Mouse (Mus musculus): ENCODE data around the gene Frmd8. TPM values are rescaled to one million over a fixed set of nuclear protein-coding genes. Genes with fewer than 3 reads are reported as not detected.

Frmd8 gene
- polyA plus RNA-seq, 1 experiment from 2014 or later, result 19.0 TPM

Other genes starting within 250 kb of the Frmd8 start
- 30.9 and 35.4 TPM in 2 replicates for gene Rela, start 237.8 kb downstream of the Frmd8 start, polyA plus RNA-seq (2015; fragmentation: Nextera tagmentation; extraction: Ambion mirVana)
- gene Sipa1, start 211.6 kb downstream of the Frmd8 start, polyA plus RNA-seq (2015; fragmentation: Nextera tagmentation; extraction: Ambion mirVana), result 10.8 and 14.1 TPM in 2 replicates
- 11.4 and 15.1 TPM in 2 replicates for gene Map3k11, start 186.5 kb downstream of the Frmd8 start, polyA plus RNA-seq (2015; fragmentation: Nextera tagmentation; extraction: Ambion mirVana)
- 25.6 and 29.1 TPM in 2 replicates for gene Pcnx3, start 186.4 kb downstream of the Frmd8 start, polyA plus RNA-seq (2015; fragmentation: Nextera tagmentation; extraction: Ambion mirVana)
- 0.15 TPM in 1 of 2 replicates, not detected in the other for gene Kcnk7, start 170.9 kb downstream of the Frmd8 start, polyA plus RNA-seq (2015; fragmentation: Nextera tagmentation; extraction: Ambion mirVana)
- gene Ehbp1l1, start 149.0 kb downstream of the Frmd8 start, polyA plus RNA-seq (2015; fragmentation: Nextera tagmentation; extraction: Ambion mirVana), result 8.9 and 10.5 TPM in 2 replicates
- gene Fam89b, start 145.6 kb downstream of the Frmd8 start, polyA plus RNA-seq (2015; fragmentation: Nextera tagmentation; extraction: Ambion mirVana), result 179 and 197 TPM in 2 replicates
- gene Ltbp3, start 134.4 kb downstream of the Frmd8 start, polyA plus RNA-seq (2015; fragmentation: Nextera tagmentation; extraction: Ambion mirVana), result 7.1 and 9.5 TPM in 2 replicates
- 64.9 and 70.0 TPM in 2 replicates for gene Scyl1, start 103.9 kb downstream of the Frmd8 start, polyA plus RNA-seq (2015; fragmentation: Nextera tagmentation; extraction: Ambion mirVana)
- 1.4 and 2.0 TPM in 2 replicates for gene Slc25a45, start 2.5 kb upstream of the Frmd8 start, polyA plus RNA-seq (2015; fragmentation: Nextera tagmentation; extraction: Ambion mirVana)
- gene Tigd3, start 18.9 kb upstream of the Frmd8 start, polyA plus RNA-seq (2015; fragmentation: Nextera tagmentation; extraction: Ambion mirVana), result 16.4 and 16.9 TPM in 2 replicates
- gene Dpf2, start 37.7 kb upstream of the Frmd8 start, polyA plus RNA-seq (2015; fragmentation: Nextera tagmentation; extraction: Ambion mirVana), result 157 and 158 TPM in 2 replicates
- gene Cdc42ep2, start 49.5 kb upstream of the Frmd8 start, polyA plus RNA-seq (2015; fragmentation: Nextera tagmentation; extraction: Ambion mirVana), result 7.5 and 7.8 TPM in 2 replicates
- 31.6 and 32.1 TPM in 2 replicates for gene Pola2, start 88.9 kb upstream of the Frmd8 start, polyA plus RNA-seq (2015; fragmentation: Nextera tagmentation; extraction: Ambion mirVana)
- gene Slc22a20, start 110.9 kb upstream of the Frmd8 start, polyA plus RNA-seq (2015; fragmentation: Nextera tagmentation; extraction: Ambion mirVana), result not detected in 2 replicates
- gene Capn1, start 140.6 kb upstream of the Frmd8 start, polyA plus RNA-seq (2015; fragmentation: Nextera tagmentation; extraction: Ambion mirVana), result 1.9 and 2.3 TPM in 2 replicates
- gene Syvn1, start 171.3 kb upstream of the Frmd8 start, polyA plus RNA-seq (2015; fragmentation: Nextera tagmentation; extraction: Ambion mirVana), result 27.8 and 33.8 TPM in 2 replicates
- 73.7 and 74.7 TPM in 2 replicates for gene Mrpl49, start 182.5 kb upstream of the Frmd8 start, polyA plus RNA-seq (2015; fragmentation: Nextera tagmentation; extraction: Ambion mirVana)
- gene Fau, start 182.6 kb upstream of the Frmd8 start, polyA plus RNA-seq (2015; fragmentation: Nextera tagmentation; extraction: Ambion mirVana), result 632 and 647 TPM in 2 replicates
- gene Znhit2, start 185.9 kb upstream of the Frmd8 start, polyA plus RNA-seq (2015; fragmentation: Nextera tagmentation; extraction: Ambion mirVana), result 27.4 and 33.1 TPM in 2 replicates
- gene Tm7sf2, start 193.1 kb upstream of the Frmd8 start, polyA plus RNA-seq (2015; fragmentation: Nextera tagmentation; extraction: Ambion mirVana), result 44.1 and 45.9 TPM in 2 replicates
- 90.8 and 91.4 TPM in 2 replicates for gene Vps51, start 202.0 kb upstream of the Frmd8 start, polyA plus RNA-seq (2015; fragmentation: Nextera tagmentation; extraction: Ambion mirVana)
- gene Tmem262, start 204.8 kb upstream of the Frmd8 start, polyA plus RNA-seq (2015; fragmentation: Nextera tagmentation; extraction: Ambion mirVana), result not detected in 2 replicates
- 2.4 TPM in 2 replicates for gene Gm28374, start 207.0 kb upstream of the Frmd8 start, polyA plus RNA-seq (2015; fragmentation: Nextera tagmentation; extraction: Ambion mirVana)
- 83.3 and 84.8 TPM in 2 replicates for gene Zfpl1, start 209.7 kb upstream of the Frmd8 start, polyA plus RNA-seq (2015; fragmentation: Nextera tagmentation; extraction: Ambion mirVana)
- gene Cdca5, start 209.7 kb upstream of the Frmd8 start, polyA plus RNA-seq (2015; fragmentation: Nextera tagmentation; extraction: Ambion mirVana), result 19.1 and 19.3 TPM in 2 replicates
- gene AC131692.1, start 219.1 kb upstream of the Frmd8 start, polyA plus RNA-seq (2015; fragmentation: Nextera tagmentation; extraction: Ambion mirVana), result not detected in 2 replicates
- gene Naaladl1, start 230.5 kb upstream of the Frmd8 start, polyA plus RNA-seq (2015; fragmentation: Nextera tagmentation; extraction: Ambion mirVana), result 0.52 and 0.58 TPM in 2 replicates
- gene Sac3d1, start 243.4 kb upstream of the Frmd8 start, polyA plus RNA-seq (2015; fragmentation: Nextera tagmentation; extraction: Ambion mirVana), result 35.1 and 41.8 TPM in 2 replicates